Mouse (Mus musculus): ENCODE results near the gene Vwa3b. TPM values are rescaled to one million over a fixed set of nuclear protein-coding genes. Genes with fewer than 3 reads are reported as not detected.

Vwa3b gene
- polyA plus RNA-seq, 1 experiment from 2014 or later: not detected

DNA sequence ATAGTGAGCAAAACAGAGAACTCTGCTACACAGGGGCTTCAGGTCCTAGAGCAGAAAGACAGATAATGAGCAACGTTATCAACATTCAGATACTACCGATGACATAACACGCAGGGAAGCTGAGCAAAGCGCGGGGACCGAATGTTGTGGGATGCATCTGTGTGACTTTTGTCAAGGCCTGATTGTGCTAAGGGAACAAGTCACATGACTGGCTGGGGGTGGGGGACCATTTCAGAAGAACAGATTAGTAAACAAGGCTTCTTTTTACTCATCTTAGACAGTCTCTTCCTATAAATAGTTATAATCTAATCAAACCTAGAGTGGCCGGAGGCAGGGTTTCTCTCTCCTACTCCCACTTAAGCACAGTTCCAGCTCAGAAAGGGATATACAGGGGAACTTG is 1.7 kb upstream of the Vwa3b start:
- ATAC-seq (replicated peaks; ENCODE audit: insufficient number of reproducible peaks, low FRiP score, low TSS enrichment): no peak
- Histone ChIP-seq H3K36me3 (ENCODE audit: control insufficient read depth, insufficient read depth, low read length) (no peaks in the 10 kb centered on the region), H3K9ac (ENCODE audit: low read depth, low read length) (no peak overlapping the region), H3K4me1 (ENCODE audit: control insufficient read depth, insufficient read depth, low read length) (no peaks in the 10 kb centered on the region), H3K9me3 (replicated peaks; ENCODE audit: control insufficient read depth, low read length) (no peaks in the 10 kb centered on the region), H3K27me3 (ENCODE audit: control insufficient read depth, insufficient read depth, low read length) (no peaks in the 10 kb centered on the region), H3K4me3 (ENCODE audit: low read depth, low read length) (no peak overlapping the region), H3K27ac (ENCODE audit: low read depth, low read length) (no peak overlapping the region), H3K4me2 (no peak overlapping the region)
- WGBS (ENCODE audit: insufficient replicate concordance): 61% methylated on average over 7 of the region's 7 CpGs

- WGBS (ENCODE audit: insufficient replicate concordance): 78% methylated on average over 1 of the region's 1 CpGs
Measured at GRCm38 (mm10) chr1:37025376-37025775, 1.0 kb upstream of the Vwa3b start.

DNA sequence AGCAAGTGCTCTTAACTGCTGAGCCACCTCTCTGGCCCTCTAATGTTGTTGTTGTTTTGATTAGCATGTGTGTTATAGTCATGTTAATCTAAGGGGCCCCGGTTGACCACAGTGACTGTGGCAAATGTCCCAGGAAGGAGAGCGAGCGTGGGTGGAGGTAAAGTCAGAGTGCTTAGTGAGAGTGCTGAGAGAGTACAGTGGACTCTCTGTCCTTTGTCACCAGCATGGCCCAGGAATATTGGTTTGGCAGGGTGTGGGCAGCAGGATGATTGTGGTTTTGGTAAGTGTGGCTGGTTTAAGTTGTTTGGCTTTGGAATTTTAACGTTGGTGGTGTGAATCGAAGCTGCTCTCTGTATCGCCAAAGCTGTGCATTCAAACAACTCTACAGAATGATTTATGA is 470 bp downstream of the Vwa3b start:
- Histone ChIP-seq H3K4me3 (ENCODE audit: low read depth, low read length) (no peak overlapping the region), H3K4me2 (no peak overlapping the region), H3K9ac (ENCODE audit: low read depth, low read length) (no peak overlapping the region), H3K36me3 (ENCODE audit: control insufficient read depth, insufficient read depth, low read length) (no peaks in the 10 kb centered on the region), H3K27ac (ENCODE audit: low read depth, low read length) (no peak overlapping the region), H3K27me3 (ENCODE audit: control insufficient read depth, insufficient read depth, low read length) (no peaks in the 10 kb centered on the region), H3K9me3 (replicated peaks; ENCODE audit: control insufficient read depth, low read length) (no peaks in the 10 kb centered on the region), H3K4me1 (ENCODE audit: control insufficient read depth, insufficient read depth, low read length) (no peaks in the 10 kb centered on the region)
- no peak for ATAC-seq (replicated peaks; ENCODE audit: insufficient number of reproducible peaks, low FRiP score, low TSS enrichment)
- WGBS (ENCODE audit: insufficient replicate concordance): 75% methylated on average over 6 of the region's 6 CpGs

More at GRCm38 (mm10) chr1:37025376-37025775, 1.0 kb upstream of the Vwa3b start:
- no peak overlapping the region for H3K4me3 ChIP-seq (ENCODE audit: low read depth, low read length)
- H3K9me3 ChIP-seq (replicated peaks; ENCODE audit: control insufficient read depth, low read length): no peaks in the 10 kb centered on the region
- H3K27ac ChIP-seq (ENCODE audit: low read depth, low read length): no peak overlapping the region
- no peak overlapping the region for H3K4me2 ChIP-seq
- ATAC-seq (replicated peaks; ENCODE audit: insufficient number of reproducible peaks, low FRiP score, low TSS enrichment): no peak
- H3K4me1 ChIP-seq (ENCODE audit: control insufficient read depth, insufficient read depth, low read length): no peaks in the 10 kb centered on the region
- no peaks in the 10 kb centered on the region for H3K27me3 ChIP-seq (ENCODE audit: control insufficient read depth, insufficient read depth, low read length)
- no peak overlapping the region for H3K9ac ChIP-seq (ENCODE audit: low read depth, low read length)
- no peaks in the 10 kb centered on the region for H3K36me3 ChIP-seq (ENCODE audit: control insufficient read depth, insufficient read depth, low read length)

GRCm38 (mm10) chr1:37028439-37029153 is 2.2 kb downstream of the Vwa3b start:
- Histone ChIP-seq H3K4me3 (ENCODE audit: low read depth, low read length) (peak overlapping the region; percentile 53), H3K9me3 (replicated peaks; ENCODE audit: control insufficient read depth, low read length) (no peaks in the 10 kb centered on the region), H3K27ac (ENCODE audit: low read depth, low read length) (no peak overlapping the region), H3K4me2 (peak overlapping the region; percentile 86), H3K27me3 (ENCODE audit: control insufficient read depth, insufficient read depth, low read length) (no peaks in the 10 kb centered on the region), H3K36me3 (ENCODE audit: control insufficient read depth, insufficient read depth, low read length) (no peaks in the 10 kb centered on the region), H3K9ac (ENCODE audit: low read depth, low read length) (peak overlapping the region; percentile 54), H3K4me1 (ENCODE audit: control insufficient read depth, insufficient read depth, low read length) (no peaks in the 10 kb centered on the region)
- WGBS (ENCODE audit: insufficient replicate concordance): 6% methylated on average over 18 of the region's 18 CpGs
- no peak for ATAC-seq (replicated peaks; ENCODE audit: insufficient number of reproducible peaks, low FRiP score, low TSS enrichment)

DNA sequence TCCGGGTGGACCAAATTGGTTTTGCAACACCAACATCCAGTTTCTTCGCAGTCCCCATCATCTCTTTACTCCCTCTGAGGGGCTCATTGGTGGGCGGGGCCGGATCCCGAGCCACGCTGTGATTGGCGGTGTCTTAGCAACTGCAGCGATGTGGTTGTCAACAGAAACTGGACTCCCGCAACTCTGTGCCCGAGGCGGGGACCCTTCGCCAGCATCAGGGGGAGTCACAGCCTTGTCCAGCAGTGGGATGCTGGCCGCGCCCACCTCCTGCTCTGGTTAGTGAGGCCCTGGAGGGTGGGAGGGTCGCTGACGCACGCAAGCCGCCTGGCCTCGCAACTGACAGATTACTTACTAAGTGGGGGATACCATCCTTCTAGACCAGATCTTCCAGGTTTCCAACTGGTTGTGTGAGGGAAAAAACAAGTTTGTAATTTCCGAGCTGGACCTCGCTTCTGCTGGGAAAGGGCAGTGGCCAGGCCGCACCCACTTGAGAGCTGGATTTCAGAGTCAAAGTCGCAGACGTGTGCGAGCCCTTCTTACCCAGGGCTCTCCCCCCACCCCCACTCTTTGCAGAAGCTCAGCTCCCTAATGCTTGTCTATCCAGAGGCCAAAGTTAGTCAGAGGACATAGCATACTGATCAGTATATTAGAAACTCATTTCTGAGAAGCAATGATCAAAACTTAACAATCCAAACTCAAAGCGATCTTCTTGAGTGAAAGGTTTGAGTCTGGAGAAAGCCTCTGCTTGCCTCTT is 2.9 kb downstream of the Vwa3b start:
- no peak overlapping the region for H3K27ac ChIP-seq (ENCODE audit: low read depth, low read length)
- H3K27me3 ChIP-seq (ENCODE audit: control insufficient read depth, insufficient read depth, low read length): no peaks in the 10 kb centered on the region
- no peaks in the 10 kb centered on the region for H3K36me3 ChIP-seq (ENCODE audit: control insufficient read depth, insufficient read depth, low read length)
- peak; percentile 75 for ATAC-seq (replicated peaks; ENCODE audit: insufficient number of reproducible peaks, low FRiP score, low TSS enrichment)
- H3K4me1 ChIP-seq (ENCODE audit: control insufficient read depth, insufficient read depth, low read length): no peaks in the 10 kb centered on the region
- 2% methylated on average over 26 of the region's 26 CpGs for WGBS (ENCODE audit: insufficient replicate concordance)
- H3K9me3 ChIP-seq (replicated peaks; ENCODE audit: control insufficient read depth, low read length): no peaks in the 10 kb centered on the region
- H3K4me3 ChIP-seq (ENCODE audit: low read depth, low read length): peak overlapping the region; percentile 53
- peak overlapping the region; percentile 54 for H3K9ac ChIP-seq (ENCODE audit: low read depth, low read length)
- peak overlapping the region; percentile 86 for H3K4me2 ChIP-seq

GRCm38 (mm10) chr1:37029942-37030341 is 3.5 kb downstream of the Vwa3b start:
- no peak overlapping the region for H3K27ac ChIP-seq (ENCODE audit: low read depth, low read length)
- H3K36me3 ChIP-seq (ENCODE audit: control insufficient read depth, insufficient read depth, low read length): no peaks in the 10 kb centered on the region
- H3K4me3 ChIP-seq (ENCODE audit: low read depth, low read length): no peak overlapping the region
- H3K4me2 ChIP-seq: peak overlapping the region; percentile 86
- no peaks in the 10 kb centered on the region for H3K4me1 ChIP-seq (ENCODE audit: control insufficient read depth, insufficient read depth, low read length)
- H3K9ac ChIP-seq (ENCODE audit: low read depth, low read length): no peak overlapping the region
- 49% methylated on average over 5 of the region's 5 CpGs for WGBS (ENCODE audit: insufficient replicate concordance)
- ATAC-seq (replicated peaks; ENCODE audit: insufficient number of reproducible peaks, low FRiP score, low TSS enrichment): no peak
- H3K27me3 ChIP-seq (ENCODE audit: control insufficient read depth, insufficient read depth, low read length): no peaks in the 10 kb centered on the region
- no peaks in the 10 kb centered on the region for H3K9me3 ChIP-seq (replicated peaks; ENCODE audit: control insufficient read depth, low read length)

DNA sequence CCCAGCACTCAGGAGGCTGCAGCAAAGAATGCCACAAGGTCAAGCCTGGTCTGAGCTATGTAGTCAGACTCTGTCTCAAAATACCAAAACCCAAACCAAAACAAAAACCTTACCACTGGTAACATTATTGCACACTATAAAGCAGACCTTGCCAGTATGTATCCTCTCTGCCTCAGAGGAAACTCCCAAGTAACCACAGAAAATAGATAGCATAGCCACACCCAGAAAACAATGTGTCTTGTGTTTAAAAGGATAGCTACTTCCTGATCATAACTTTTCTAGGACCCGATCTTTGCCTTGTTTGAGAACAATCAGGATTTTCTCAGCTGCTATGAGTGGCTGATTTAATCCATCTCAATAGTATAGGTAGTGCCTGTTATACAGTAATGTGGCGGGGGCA is 4.3 kb downstream of the Vwa3b start:
- Histone ChIP-seq H3K9me3 (replicated peaks; ENCODE audit: control insufficient read depth, low read length) (no peaks in the 10 kb centered on the region), H3K4me1 (ENCODE audit: control insufficient read depth, insufficient read depth, low read length) (no peaks in the 10 kb centered on the region), H3K4me3 (ENCODE audit: low read depth, low read length) (no peak overlapping the region), H3K27ac (ENCODE audit: low read depth, low read length) (no peak overlapping the region), H3K27me3 (ENCODE audit: control insufficient read depth, insufficient read depth, low read length) (no peaks in the 10 kb centered on the region), H3K36me3 (ENCODE audit: control insufficient read depth, insufficient read depth, low read length) (no peaks in the 10 kb centered on the region), H3K9ac (ENCODE audit: low read depth, low read length) (no peak overlapping the region), H3K4me2 (no peak overlapping the region)
- WGBS (ENCODE audit: insufficient replicate concordance): 53% methylated on average over 2 of the region's 2 CpGs
- ATAC-seq (replicated peaks; ENCODE audit: insufficient number of reproducible peaks, low FRiP score, low TSS enrichment): no peak

DNA sequence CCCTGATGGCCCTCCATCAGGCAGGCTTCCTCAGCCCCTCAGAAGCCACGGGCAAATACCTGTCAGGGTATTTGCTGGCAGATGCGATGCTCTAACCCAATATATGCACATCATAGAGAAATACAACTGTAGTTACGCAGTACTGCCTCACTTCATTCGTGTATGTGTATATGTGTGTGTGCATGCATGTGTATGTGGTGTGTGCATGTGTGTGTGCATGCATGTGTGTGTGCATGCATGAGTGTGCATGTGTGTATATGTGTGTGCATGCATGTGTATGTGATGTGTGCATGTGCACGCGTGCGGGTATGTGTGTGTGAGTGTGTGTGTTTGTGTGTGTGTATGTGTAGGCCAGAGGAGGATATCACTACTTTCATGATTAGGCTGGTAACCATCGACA is 9.5 kb downstream of the Vwa3b start:
- H3K27ac ChIP-seq (ENCODE audit: low read depth, low read length): no peak overlapping the region
- no peaks in the 10 kb centered on the region for H3K4me1 ChIP-seq (ENCODE audit: control insufficient read depth, insufficient read depth, low read length)
- 81% methylated on average over 8 of the region's 8 CpGs for WGBS (ENCODE audit: insufficient replicate concordance)
- ATAC-seq (replicated peaks; ENCODE audit: insufficient number of reproducible peaks, low FRiP score, low TSS enrichment): no peak
- H3K36me3 ChIP-seq (ENCODE audit: control insufficient read depth, insufficient read depth, low read length): no peaks in the 10 kb centered on the region
- H3K9ac ChIP-seq (ENCODE audit: low read depth, low read length): no peak overlapping the region
- H3K9me3 ChIP-seq (replicated peaks; ENCODE audit: control insufficient read depth, low read length): no peaks in the 10 kb centered on the region
- H3K27me3 ChIP-seq (ENCODE audit: control insufficient read depth, insufficient read depth, low read length): no peaks in the 10 kb centered on the region
- no peak overlapping the region for H3K4me3 ChIP-seq (ENCODE audit: low read depth, low read length)
- no peak overlapping the region for H3K4me2 ChIP-seq
